Mouse (Mus musculus) lung, adult 10 weeks (tissue): ENCODE data around the gene Tnfrsf13c. TPM values are rescaled to one million over a fixed set of nuclear protein-coding genes. Genes with fewer than 3 reads are reported as not detected.

Experiments
- polyA plus RNA-seq: library from polyadenylated mRNA; stranded (reverse); fragments of 350-450 nt; fragmentation: Illumina TruSeq; extraction: RNeasy Lipid Tissue Mini Kit (QIAGEN cat#74804); gene quantifications from one replicate; pipeline ENCODE4 v1.2.3, GENCODE M21; 2014; ENCODE audit warnings: low read depth, low replicate concordance; ENCODE audit not compliant: insufficient read depth

Gene Tnfrsf13c
- polyA plus RNA-seq, result 5.0 TPM

DNA sequence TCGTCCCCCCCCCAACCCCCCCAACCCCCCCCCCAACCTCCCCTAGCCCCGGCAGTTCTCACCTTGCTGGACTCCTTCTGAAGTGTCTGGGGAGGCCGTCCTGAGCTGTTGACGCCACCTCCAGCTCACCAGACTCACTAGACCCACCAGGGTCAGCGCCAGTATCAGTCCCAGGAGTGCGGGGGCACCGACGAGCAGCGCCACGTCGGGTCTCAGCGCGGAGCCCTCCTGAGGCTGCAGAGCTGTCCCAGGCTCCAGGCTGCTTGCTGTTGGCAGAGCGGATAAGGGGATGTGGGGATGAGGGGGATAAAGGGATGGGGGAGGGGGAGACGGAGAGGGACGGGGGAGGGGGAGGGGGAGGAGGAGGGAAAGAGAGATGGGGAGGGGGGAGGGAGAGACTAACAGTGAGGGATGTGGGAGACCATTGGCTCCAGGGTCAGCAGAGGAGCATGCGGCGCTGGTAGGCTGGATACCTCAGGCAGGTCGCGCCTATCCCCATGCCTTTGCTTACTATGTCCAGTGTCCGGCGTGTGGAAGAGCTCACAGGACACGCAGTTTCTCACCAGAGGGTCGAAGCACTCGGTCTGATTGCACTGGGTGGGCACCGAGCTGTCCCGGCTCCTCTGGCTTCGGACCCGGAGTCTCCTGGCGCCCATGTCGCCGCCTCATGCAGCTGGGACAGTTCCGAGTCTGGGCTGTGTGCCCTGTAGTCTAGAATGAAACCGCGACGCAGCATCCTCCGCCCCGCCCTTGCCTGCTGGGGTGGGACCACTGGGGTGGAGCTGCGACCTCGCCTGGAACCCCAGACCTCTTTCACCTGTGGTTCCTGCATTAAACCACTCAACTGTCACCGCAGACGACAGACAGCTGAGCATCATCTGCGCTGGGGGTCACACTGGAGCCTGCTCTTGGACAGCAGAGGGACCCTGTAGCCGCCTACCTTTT is at the start of gene Tnfrsf13c:
TSS of gene Tnfrsf13c (minus strand) at position 713 of the 945 bp plus-strand sequence.

DNA sequence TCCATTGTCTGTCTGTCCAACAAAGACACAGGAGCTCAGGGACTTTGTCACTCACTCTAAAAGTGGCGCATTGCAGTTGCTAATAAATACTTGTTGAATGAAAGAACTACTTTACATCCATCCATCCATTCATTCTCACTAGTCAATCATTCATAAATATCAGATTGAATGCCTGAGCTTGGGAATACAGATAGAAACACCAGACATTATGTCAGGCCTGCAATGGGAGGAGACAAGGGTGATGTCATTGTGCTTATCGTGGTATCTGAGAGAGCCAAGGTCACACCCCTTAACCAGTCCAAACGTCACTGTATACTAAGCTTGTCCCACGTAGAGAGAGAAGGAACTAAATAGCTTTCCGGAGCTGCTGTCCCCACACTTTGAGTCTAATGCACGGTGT is 27.9 kb upstream of the Tnfrsf13c start, which contains the start of gene 1500009C09Rik:
TSS of gene 1500009C09Rik (plus strand) at position 301 of the 400 bp plus-strand sequence.

DNA sequence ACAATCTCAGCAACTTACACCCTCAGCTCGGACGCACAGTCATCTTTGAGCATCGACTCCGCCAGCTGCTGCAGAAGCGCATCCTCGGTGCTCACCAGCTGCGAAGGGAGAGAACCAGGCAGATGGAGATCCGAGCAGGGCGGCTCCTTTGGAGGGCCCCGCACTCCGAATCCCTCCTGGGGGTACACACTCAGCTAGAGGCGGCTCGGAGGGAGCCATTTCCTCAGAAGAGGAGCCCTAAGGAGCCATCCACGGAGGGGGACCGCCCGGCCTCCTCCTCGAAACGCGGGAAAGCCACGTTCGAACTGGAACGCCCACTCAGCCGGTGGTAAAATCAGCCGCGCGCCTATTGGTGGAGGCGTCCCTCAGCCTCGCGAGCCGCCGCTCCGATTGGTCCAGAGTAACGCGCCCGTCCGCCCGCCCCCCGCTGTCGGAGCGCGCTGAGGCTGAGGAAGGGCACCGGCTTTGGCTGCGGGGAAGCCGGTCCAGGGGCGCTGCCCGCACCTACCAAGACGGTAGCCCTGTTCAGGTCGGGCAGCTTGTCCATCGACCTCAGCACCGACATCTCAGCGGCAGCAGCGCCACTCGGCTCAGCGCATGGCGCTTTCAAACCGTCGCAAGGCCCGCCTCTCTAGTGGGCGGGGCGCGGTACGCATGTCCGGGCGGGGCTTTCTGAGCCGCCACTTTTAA is 20.1 kb upstream of the Tnfrsf13c start, which contains the start of gene Cenpm:
TSS of gene Cenpm (minus strand) at position 634 of the 690 bp plus-strand sequence.

DNA sequence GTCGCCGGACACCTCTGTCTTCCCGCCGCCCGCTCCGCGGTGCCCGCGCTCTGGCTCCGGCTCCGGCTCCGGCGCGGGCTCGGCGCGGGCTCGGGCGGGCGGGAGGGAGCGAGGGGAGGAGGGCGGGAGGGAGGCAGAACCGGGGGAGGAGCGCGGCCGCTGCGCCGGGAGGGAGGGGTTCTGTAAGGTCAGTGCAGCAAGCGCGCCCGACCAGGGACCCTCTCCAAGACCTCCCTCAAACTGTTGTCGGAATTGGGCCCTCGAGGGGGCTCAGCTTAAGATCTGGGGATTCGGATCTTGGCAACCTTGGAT is 11.5 kb downstream of the Tnfrsf13c start, which contains the start of gene Shisa8:
TSS of gene Shisa8 (minus strand) at position 64 of the 312 bp plus-strand sequence.

Other genes starting within 250 kb of the Tnfrsf13c start
- gene 1700029P11Rik, start 243.8 kb downstream of the Tnfrsf13c start, polyA plus RNA-seq, result not detected
- 16.5 TPM for gene Xrcc6, start 236.5 kb downstream of the Tnfrsf13c start, polyA plus RNA-seq
- 16.9 TPM for gene Desi1, start 190.5 kb downstream of the Tnfrsf13c start, polyA plus RNA-seq
- gene Snu13, start 176.8 kb downstream of the Tnfrsf13c start, polyA plus RNA-seq, result 153 TPM
- gene 4930407I10Rik, start 165.2 kb downstream of the Tnfrsf13c start, polyA plus RNA-seq, result not detected
- not detected for gene Mei1, start 154.4 kb downstream of the Tnfrsf13c start, polyA plus RNA-seq
- gene Ccdc134, start 96.4 kb downstream of the Tnfrsf13c start, polyA plus RNA-seq, result 10.0 TPM
- gene Srebf2, start 77.2 kb downstream of the Tnfrsf13c start, polyA plus RNA-seq, result 45.6 TPM
- not detected for gene Shisa8, start 11.6 kb downstream of the Tnfrsf13c start, polyA plus RNA-seq
- not detected for gene Cenpm, start 20.4 kb upstream of the Tnfrsf13c start, polyA plus RNA-seq
- not detected for gene 1500009C09Rik, start 28.0 kb upstream of the Tnfrsf13c start, polyA plus RNA-seq
- 0.72 TPM for gene Sept3, start 50.5 kb upstream of the Tnfrsf13c start, polyA plus RNA-seq
- not detected for gene Wbp2nl, start 74.6 kb upstream of the Tnfrsf13c start, polyA plus RNA-seq
- 62.8 TPM for gene Naga, start 114.6 kb upstream of the Tnfrsf13c start, polyA plus RNA-seq
- gene Pheta2, start 114.6 kb upstream of the Tnfrsf13c start, polyA plus RNA-seq, result 1.3 TPM
- gene Smdt1, start 114.6 kb upstream of the Tnfrsf13c start, polyA plus RNA-seq, result 231 TPM
- gene Ndufa6, start 130.0 kb upstream of the Tnfrsf13c start, polyA plus RNA-seq, result 285 TPM
- gene Cyp2d22, start 155.9 kb upstream of the Tnfrsf13c start, polyA plus RNA-seq, result 29.1 TPM
- gene Cyp2d11, start 169.7 kb upstream of the Tnfrsf13c start, polyA plus RNA-seq, result not detected
- not detected for gene Cyp2d10, start 182.8 kb upstream of the Tnfrsf13c start, polyA plus RNA-seq
- gene Cyp2d9, start 209.1 kb upstream of the Tnfrsf13c start, polyA plus RNA-seq, result not detected